Mouse (Mus musculus): ENCODE results near the gene Dlgap1. TPM values are rescaled to one million over a fixed set of nuclear protein-coding genes. Genes with fewer than 3 reads are reported as not detected.

Dlgap1 gene
- total RNA-seq, 2 experiments from 2014 or later = not detected

GRCm38 (mm10) chr17:70446451-70446850 lies 477.6 kb downstream of the Dlgap1 start:
- no peak for ATAC-seq (ENCODE audit: poor library complexity, severe bottlenecking)

- ATAC-seq (ENCODE audit: poor library complexity, severe bottlenecking) = no peak
Measured at GRCm38 (mm10) chr17:70455036-70455435, 486.2 kb downstream of the Dlgap1 start.

GRCm38 (mm10) chr17:70457103-70457502 lies 488.2 kb downstream of the Dlgap1 start:
- ATAC-seq (ENCODE audit: poor library complexity, severe bottlenecking) = no peak

- ATAC-seq (ENCODE audit: poor library complexity, severe bottlenecking) = no peak
Measured at GRCm38 (mm10) chr17:70462231-70462630, 493.4 kb downstream of the Dlgap1 start.

- no peak for ATAC-seq (ENCODE audit: poor library complexity, severe bottlenecking)
Measured at GRCm38 (mm10) chr17:70462771-70463491, 494.1 kb downstream of the Dlgap1 start.

- no peak for ATAC-seq (ENCODE audit: poor library complexity, severe bottlenecking)
Measured at GRCm38 (mm10) chr17:70466413-70466812, 497.5 kb downstream of the Dlgap1 start.

- no peak for ATAC-seq (ENCODE audit: poor library complexity, severe bottlenecking)
Measured at GRCm38 (mm10) chr17:70470970-70471371, 502.1 kb downstream of the Dlgap1 start.

- ATAC-seq (ENCODE audit: poor library complexity, severe bottlenecking) = no peak
Measured at GRCm38 (mm10) chr17:70472162-70472561, 503.3 kb downstream of the Dlgap1 start.

GRCm38 (mm10) chr17:70473871-70474270 lies 505.0 kb downstream of the Dlgap1 start:
- ATAC-seq (ENCODE audit: poor library complexity, severe bottlenecking) = no peak

GRCm38 (mm10) chr17:70483716-70484115 lies 514.8 kb downstream of the Dlgap1 start:
- ATAC-seq (ENCODE audit: poor library complexity, severe bottlenecking) = no peak

GRCm38 (mm10) chr17:70485668-70486067 lies 516.8 kb downstream of the Dlgap1 start:
- ATAC-seq (ENCODE audit: poor library complexity, severe bottlenecking) = peak; percentile 67

GRCm38 (mm10) chr17:70486259-70486658 lies 517.4 kb downstream of the Dlgap1 start:
- peak; percentile 48 for ATAC-seq (ENCODE audit: poor library complexity, severe bottlenecking)

GRCm38 (mm10) chr17:70486831-70487230 lies 518.0 kb downstream of the Dlgap1 start:
- ATAC-seq (ENCODE audit: poor library complexity, severe bottlenecking) = no peak

- peak; percentile 22; the same call in 1 of the 2 replicates for ATAC-seq (ENCODE audit: poor library complexity, severe bottlenecking)
Measured at GRCm38 (mm10) chr17:70488784-70489265, 520.0 kb downstream of the Dlgap1 start.

- no peak for ATAC-seq (ENCODE audit: poor library complexity, severe bottlenecking)
Measured at GRCm38 (mm10) chr17:70491575-70491974, 522.7 kb downstream of the Dlgap1 start.

- no peak for ATAC-seq (ENCODE audit: poor library complexity, severe bottlenecking)
Measured at GRCm38 (mm10) chr17:70494338-70494737, 525.5 kb downstream of the Dlgap1 start.

GRCm38 (mm10) chr17:70498256-70498655 lies 529.4 kb downstream of the Dlgap1 start:
- no peak for ATAC-seq (ENCODE audit: poor library complexity, severe bottlenecking)

- 0 out of 2 replicates have a peak, but pooled peaks have one; percentile 35 for ATAC-seq (ENCODE audit: poor library complexity, severe bottlenecking)
Measured at GRCm38 (mm10) chr17:70501933-70502332, 533.1 kb downstream of the Dlgap1 start.

- ATAC-seq (ENCODE audit: poor library complexity, severe bottlenecking) = no peak
Measured at GRCm38 (mm10) chr17:70507759-70508158, 538.9 kb downstream of the Dlgap1 start.

- ATAC-seq (ENCODE audit: poor library complexity, severe bottlenecking) = no peak
Measured at GRCm38 (mm10) chr17:70510441-70510840, 541.6 kb downstream of the Dlgap1 start.

GRCm38 (mm10) chr17:70511401-70511800 lies 542.5 kb downstream of the Dlgap1 start:
- ATAC-seq (ENCODE audit: poor library complexity, severe bottlenecking) = peak; percentile 90

GRCm38 (mm10) chr17:70513736-70514135 lies 544.9 kb downstream of the Dlgap1 start:
- ATAC-seq (ENCODE audit: poor library complexity, severe bottlenecking) = no peak

- ATAC-seq (ENCODE audit: poor library complexity, severe bottlenecking) = no peak
Measured at GRCm38 (mm10) chr17:70516506-70516905, 547.6 kb downstream of the Dlgap1 start.
